Mouse (Mus musculus): ENCODE results near the gene Tbc1d22b. TPM values are rescaled to one million over a fixed set of nuclear protein-coding genes. Genes with fewer than 3 reads are reported as not detected.

Gene Tbc1d22b
- polyA plus RNA-seq (2014; fragmentation: Nextera tagmentation; extraction: Ambion mirVana): 15.2 and 15.6 TPM in 2 replicates

GRCm38 (mm10) chr17:29549543-29550428, at the start of gene Tbc1d22b, which contains the start of gene Gm17657:
Gene Tbc1d22b (plus strand): TSS chr17:29549785.
Gene Gm17657 (minus strand): TSS chr17:29549638.
- Histone ChIP-seq H3K9ac (replicated peaks; ENCODE audit: low read depth, low read length) (peak within 1 kb of the TSS; percentile 96), H3K4me3 (ENCODE audit: low read depth, low read length) (peak within 1 kb of the TSS; percentile 97), H3K4me2 (replicated peaks; ENCODE audit: low read depth, low read length) (peak within 1 kb of the TSS; percentile 91), H3K27ac (ENCODE audit: low read length) (no peak within 1 kb of the TSS), H3K36me3 (ENCODE audit: control insufficient read depth, insufficient read depth, low read length) (no peaks in the 10 kb centered on the region), H3K9me3 (ENCODE audit: control insufficient read depth, low read depth, low read length) (no peaks in the 10 kb centered on the region), H3K27me3 (ENCODE audit: control insufficient read depth, insufficient read depth, low read length) (no peaks in the 10 kb centered on the region), H3K4me1 (ENCODE audit: control insufficient read depth, insufficient read depth, low read length) (peaks cover 9% of the 10 kb centered on the region; the same call in 1 of the 2 replicates)
- peak; percentile 98 for ATAC-seq (ENCODE audit: insufficient number of reproducible peaks, insufficient read depth, low FRiP score, low read depth)
- WGBS: under 1% methylated on average over 43 of the region's 44 CpGs

- Histone ChIP-seq H3K27me3 (ENCODE audit: control insufficient read depth, insufficient read depth, low read length) (no peaks in the 10 kb centered on the region), H3K9me3 (ENCODE audit: control insufficient read depth, low read depth, low read length) (no peaks in the 10 kb centered on the region), H3K4me2 (replicated peaks; ENCODE audit: low read depth, low read length) (no peak overlapping the region), H3K4me3 (ENCODE audit: low read depth, low read length) (no peak overlapping the region), H3K4me1 (ENCODE audit: control insufficient read depth, insufficient read depth, low read length) (peaks cover 4% of the 10 kb centered on the region; the same call in 1 of the 2 replicates), H3K36me3 (ENCODE audit: control insufficient read depth, insufficient read depth, low read length) (no peaks in the 10 kb centered on the region), H3K9ac (replicated peaks; ENCODE audit: low read depth, low read length) (no peak overlapping the region), H3K27ac (ENCODE audit: low read length) (no peak overlapping the region)
- no peak for ATAC-seq (ENCODE audit: insufficient number of reproducible peaks, insufficient read depth, low FRiP score, low read depth)
- WGBS: 72% methylated on average over 7 of the region's 7 CpGs
These were observed 49.3 kb upstream of the Tbc1d22b start for GRCm38 (mm10) chr17:29500243-29500740.

GRCm38 (mm10) chr17:29500802-29501469, 48.6 kb upstream of the Tbc1d22b start:
- H3K27ac ChIP-seq (ENCODE audit: low read length): no peak overlapping the region
- no peak overlapping the region for H3K4me3 ChIP-seq (ENCODE audit: low read depth, low read length)
- no peaks in the 10 kb centered on the region for H3K27me3 ChIP-seq (ENCODE audit: control insufficient read depth, insufficient read depth, low read length)
- H3K36me3 ChIP-seq (ENCODE audit: control insufficient read depth, insufficient read depth, low read length): no peaks in the 10 kb centered on the region
- H3K4me1 ChIP-seq (ENCODE audit: control insufficient read depth, insufficient read depth, low read length): peaks cover 4% of the 10 kb centered on the region; the same call in 1 of the 2 replicates
- no peak overlapping the region for H3K4me2 ChIP-seq (replicated peaks; ENCODE audit: low read depth, low read length)
- H3K9ac ChIP-seq (replicated peaks; ENCODE audit: low read depth, low read length): no peak overlapping the region
- peak; percentile 60; the same call in 1 of the 2 replicates for ATAC-seq (ENCODE audit: insufficient number of reproducible peaks, insufficient read depth, low FRiP score, low read depth)
- 77% methylated on average over 17 of the region's 17 CpGs for WGBS
- no peaks in the 10 kb centered on the region for H3K9me3 ChIP-seq (ENCODE audit: control insufficient read depth, low read depth, low read length)

DNA sequence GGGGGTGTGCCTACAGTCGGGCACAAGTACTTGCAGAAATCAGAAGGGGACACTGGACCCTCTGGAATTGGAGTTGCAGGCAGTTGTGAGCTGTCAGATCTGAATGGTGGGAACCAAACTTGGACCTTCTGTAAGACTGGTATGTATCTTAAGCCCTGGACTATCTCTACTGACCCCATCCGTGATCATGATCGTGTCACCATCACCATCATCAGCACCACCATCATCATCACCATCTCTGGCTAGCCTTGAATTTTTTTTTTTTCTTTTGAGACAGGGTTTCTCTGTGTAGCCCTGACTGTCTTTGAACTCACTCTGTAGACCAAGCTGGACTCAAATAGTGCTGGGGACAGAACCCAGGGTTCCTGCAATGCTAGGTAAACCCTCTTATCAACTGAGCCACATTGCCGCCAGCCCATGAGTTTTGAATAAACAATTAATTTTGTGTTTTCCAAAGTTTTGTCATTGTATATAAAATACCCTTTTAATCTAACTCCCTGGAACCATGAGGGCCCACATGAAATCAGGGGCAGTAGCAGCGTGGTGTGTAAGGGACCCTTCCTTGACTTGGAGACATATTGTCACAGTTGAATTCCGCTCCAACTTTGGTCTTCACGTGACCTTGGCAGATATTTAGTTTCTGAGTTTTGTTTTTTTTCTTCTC, 47.4 kb upstream of the Tbc1d22b start:
- no peaks in the 10 kb centered on the region for H3K9me3 ChIP-seq (ENCODE audit: control insufficient read depth, low read depth, low read length)
- 73% methylated on average over 7 of the region's 7 CpGs for WGBS
- H3K27me3 ChIP-seq (ENCODE audit: control insufficient read depth, insufficient read depth, low read length): no peaks in the 10 kb centered on the region
- H3K4me2 ChIP-seq (replicated peaks; ENCODE audit: low read depth, low read length): peak overlapping the region; percentile 25; the same call in 1 of the 2 replicates
- no peak overlapping the region for H3K9ac ChIP-seq (replicated peaks; ENCODE audit: low read depth, low read length)
- H3K4me1 ChIP-seq (ENCODE audit: control insufficient read depth, insufficient read depth, low read length): peaks cover 4% of the 10 kb centered on the region; the same call in 1 of the 2 replicates
- no peaks in the 10 kb centered on the region for H3K36me3 ChIP-seq (ENCODE audit: control insufficient read depth, insufficient read depth, low read length)
- no peak overlapping the region for H3K27ac ChIP-seq (ENCODE audit: low read length)
- no peak for ATAC-seq (ENCODE audit: insufficient number of reproducible peaks, insufficient read depth, low FRiP score, low read depth)
- H3K4me3 ChIP-seq (ENCODE audit: low read depth, low read length): no peak overlapping the region

DNA sequence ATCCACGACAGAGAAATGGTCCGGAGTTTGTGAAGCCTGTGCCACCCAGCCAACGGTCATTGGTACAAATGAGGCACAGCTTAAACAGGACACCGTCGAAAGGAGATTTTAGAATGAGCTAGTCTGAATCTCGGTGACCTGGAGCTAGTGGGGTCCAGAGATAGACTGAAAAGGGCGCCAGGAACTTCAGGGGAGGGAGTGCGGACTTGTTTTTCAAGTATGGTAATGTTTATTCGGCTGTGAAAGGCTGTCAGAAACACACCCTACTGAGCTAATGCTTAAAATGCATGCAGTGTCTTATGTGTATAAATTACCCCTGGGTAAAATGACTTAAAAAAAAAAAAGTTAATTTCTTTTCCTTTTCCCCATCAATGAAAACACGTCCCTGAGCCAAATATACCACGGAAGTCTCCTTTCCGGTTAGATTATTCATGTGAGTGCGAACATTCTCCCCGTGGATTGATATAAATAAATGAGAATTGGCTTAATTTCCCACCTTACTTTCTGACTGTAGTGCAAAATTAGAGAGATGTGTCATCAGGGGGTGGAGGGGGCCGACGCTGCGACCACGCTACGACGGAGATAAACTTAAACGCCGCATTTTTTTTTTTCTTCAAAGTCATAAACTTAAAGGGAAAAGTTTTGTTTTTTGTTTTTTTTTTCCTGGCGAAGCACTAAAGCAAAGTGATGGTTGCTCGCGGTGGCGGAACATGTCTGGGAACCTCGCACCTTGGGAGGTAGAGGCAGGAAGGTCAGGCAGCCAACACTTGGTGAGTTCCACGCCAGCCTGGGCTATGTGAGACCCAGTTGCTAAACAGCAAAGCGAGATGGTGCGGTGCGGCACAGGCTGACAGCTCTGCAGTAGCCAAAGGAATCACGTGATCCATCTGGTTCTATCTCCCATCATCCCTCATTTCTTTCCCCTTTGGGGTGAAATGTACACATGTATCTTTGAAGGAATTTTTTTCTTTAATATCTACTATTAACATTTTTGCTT, 46.6 kb upstream of the Tbc1d22b start:
- H3K27ac ChIP-seq (ENCODE audit: low read length): no peak overlapping the region
- ATAC-seq (ENCODE audit: insufficient number of reproducible peaks, insufficient read depth, low FRiP score, low read depth): no peak
- peaks cover 4% of the 10 kb centered on the region; the same call in 1 of the 2 replicates for H3K4me1 ChIP-seq (ENCODE audit: control insufficient read depth, insufficient read depth, low read length)
- WGBS: 11% methylated on average over 32 of the region's 32 CpGs
- no peaks in the 10 kb centered on the region for H3K36me3 ChIP-seq (ENCODE audit: control insufficient read depth, insufficient read depth, low read length)
- H3K9me3 ChIP-seq (ENCODE audit: control insufficient read depth, low read depth, low read length): no peaks in the 10 kb centered on the region
- no peaks in the 10 kb centered on the region for H3K27me3 ChIP-seq (ENCODE audit: control insufficient read depth, insufficient read depth, low read length)
- peak overlapping the region; percentile 25 for H3K4me2 ChIP-seq (replicated peaks; ENCODE audit: low read depth, low read length)
- 0 out of 2 replicates have a peak overlapping the region, but pooled peaks have one; percentile 0 for H3K4me3 ChIP-seq (ENCODE audit: low read depth, low read length)
- no peak overlapping the region for H3K9ac ChIP-seq (replicated peaks; ENCODE audit: low read depth, low read length)

DNA sequence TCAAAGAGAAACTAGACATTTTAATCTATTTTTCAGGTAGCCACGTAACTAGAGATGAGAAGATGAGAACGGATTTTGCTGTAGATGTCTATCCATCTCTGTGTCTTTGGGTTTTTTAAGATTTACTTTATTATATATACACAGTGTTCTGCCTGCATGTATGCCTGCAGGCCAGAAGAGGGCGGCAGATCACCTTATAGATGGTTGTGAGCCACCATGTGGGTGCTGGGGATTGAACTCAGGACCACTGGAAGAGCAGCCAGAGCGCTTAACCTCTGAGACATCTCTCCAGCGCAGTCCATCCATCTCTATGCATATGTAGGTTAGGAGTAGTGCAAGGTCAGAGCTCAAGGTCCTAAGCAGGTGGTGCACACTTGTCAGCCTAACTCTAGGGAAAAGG, 45.9 kb upstream of the Tbc1d22b start:
- no peaks in the 10 kb centered on the region for H3K9me3 ChIP-seq (ENCODE audit: control insufficient read depth, low read depth, low read length)
- ATAC-seq (ENCODE audit: insufficient number of reproducible peaks, insufficient read depth, low FRiP score, low read depth): no peak
- no peak overlapping the region for H3K27ac ChIP-seq (ENCODE audit: low read length)
- no peak overlapping the region for H3K9ac ChIP-seq (replicated peaks; ENCODE audit: low read depth, low read length)
- H3K4me1 ChIP-seq (ENCODE audit: control insufficient read depth, insufficient read depth, low read length): peaks cover 4% of the 10 kb centered on the region; the same call in 1 of the 2 replicates
- no peaks in the 10 kb centered on the region for H3K36me3 ChIP-seq (ENCODE audit: control insufficient read depth, insufficient read depth, low read length)
- WGBS: 77% methylated on average over 5 of the region's 5 CpGs
- H3K4me3 ChIP-seq (ENCODE audit: low read depth, low read length): no peak overlapping the region
- H3K27me3 ChIP-seq (ENCODE audit: control insufficient read depth, insufficient read depth, low read length): no peaks in the 10 kb centered on the region
- H3K4me2 ChIP-seq (replicated peaks; ENCODE audit: low read depth, low read length): no peak overlapping the region

DNA sequence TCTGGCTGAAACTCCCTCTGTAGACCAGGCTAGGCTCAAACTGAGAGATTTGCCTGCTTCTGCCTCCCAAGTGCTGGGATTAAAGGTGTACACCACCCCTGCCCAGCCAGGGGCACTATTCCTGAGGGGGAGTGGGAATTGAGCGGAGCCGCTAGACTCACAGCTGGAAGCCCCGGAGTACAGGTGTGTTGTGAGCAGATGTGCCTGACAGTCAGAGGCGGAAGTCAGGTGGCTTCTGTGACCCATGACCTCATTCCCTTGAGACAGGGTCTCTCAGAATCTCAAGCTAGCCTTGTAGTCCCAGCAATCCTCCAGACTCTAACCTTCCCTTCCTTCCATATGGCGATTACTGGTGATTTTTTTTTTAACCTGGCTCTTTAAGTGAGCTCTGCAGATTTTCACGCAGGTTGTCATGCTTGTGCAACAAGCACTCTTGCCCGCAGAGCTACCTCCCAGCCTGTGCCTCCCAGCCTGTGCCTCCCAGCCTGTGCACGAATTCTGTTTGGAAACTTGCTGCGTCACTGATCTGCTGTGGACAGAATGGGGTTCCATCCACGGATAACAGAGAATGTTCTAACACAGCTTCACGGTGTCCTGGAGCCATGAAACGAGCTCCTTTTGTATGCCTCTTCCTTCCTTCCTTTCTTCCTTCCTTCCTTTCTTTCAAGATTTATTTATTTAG, 40.5 kb upstream of the Tbc1d22b start:
- Histone ChIP-seq H3K9ac (replicated peaks; ENCODE audit: low read depth, low read length) (no peak overlapping the region), H3K4me3 (ENCODE audit: low read depth, low read length) (no peak overlapping the region), H3K4me2 (replicated peaks; ENCODE audit: low read depth, low read length) (no peak overlapping the region), H3K36me3 (ENCODE audit: control insufficient read depth, insufficient read depth, low read length) (no peaks in the 10 kb centered on the region), H3K9me3 (ENCODE audit: control insufficient read depth, low read depth, low read length) (no peaks in the 10 kb centered on the region), H3K27me3 (ENCODE audit: control insufficient read depth, insufficient read depth, low read length) (no peaks in the 10 kb centered on the region), H3K27ac (ENCODE audit: low read length) (no peak overlapping the region), H3K4me1 (ENCODE audit: control insufficient read depth, insufficient read depth, low read length) (no peaks in the 10 kb centered on the region)
- WGBS: 74% methylated on average over 12 of the region's 12 CpGs
- ATAC-seq (ENCODE audit: insufficient number of reproducible peaks, insufficient read depth, low FRiP score, low read depth): no peak
